Mouse (Mus musculus): ENCODE data around the gene Mitd1. TPM values are rescaled to one million over a fixed set of nuclear protein-coding genes. Genes with fewer than 3 reads are reported as not detected.

Mitd1 gene
- polyA plus RNA-seq (2015; fragmentation: Nextera tagmentation; extraction: Ambion mirVana): 16.0 and 16.4 TPM in 2 replicates

DNA sequence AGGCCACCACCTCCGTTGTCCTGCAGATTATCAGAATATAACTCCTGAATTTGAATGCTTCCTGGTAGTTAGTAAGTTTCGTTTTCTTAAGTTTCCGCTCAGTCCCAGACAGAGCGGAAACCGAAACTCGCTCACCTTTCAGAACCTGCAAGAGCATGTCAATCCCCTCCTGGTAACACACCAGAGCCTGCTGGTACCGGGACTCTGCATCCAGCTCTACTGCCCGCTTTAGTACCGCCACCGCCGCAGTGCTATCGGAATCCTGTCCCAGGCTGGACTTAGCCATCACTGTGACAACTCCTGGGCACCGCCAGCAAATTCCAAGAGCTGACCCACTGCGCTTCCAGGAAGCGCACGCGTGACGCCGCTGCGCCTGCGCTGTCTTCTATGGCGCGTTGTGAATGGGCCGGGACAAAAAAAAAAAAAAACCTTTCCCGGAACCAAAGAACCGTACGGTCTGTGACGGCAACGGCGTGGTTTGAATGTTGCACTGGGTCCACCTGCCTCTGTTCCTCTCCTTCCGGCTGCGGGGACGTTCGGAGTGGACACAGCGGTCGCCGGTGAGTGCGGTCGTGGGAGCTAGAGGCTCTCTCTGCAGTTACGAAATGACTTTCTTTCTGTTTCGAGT is at the start of gene Mitd1, which contains the start of gene Mrpl30:
Gene Mitd1, minus strand, starts transcription at position 387 of the 628 bp plus-strand sequence.
Gene Mrpl30, plus strand, starts transcription at position 453 of the 628 bp plus-strand sequence.

DNA sequence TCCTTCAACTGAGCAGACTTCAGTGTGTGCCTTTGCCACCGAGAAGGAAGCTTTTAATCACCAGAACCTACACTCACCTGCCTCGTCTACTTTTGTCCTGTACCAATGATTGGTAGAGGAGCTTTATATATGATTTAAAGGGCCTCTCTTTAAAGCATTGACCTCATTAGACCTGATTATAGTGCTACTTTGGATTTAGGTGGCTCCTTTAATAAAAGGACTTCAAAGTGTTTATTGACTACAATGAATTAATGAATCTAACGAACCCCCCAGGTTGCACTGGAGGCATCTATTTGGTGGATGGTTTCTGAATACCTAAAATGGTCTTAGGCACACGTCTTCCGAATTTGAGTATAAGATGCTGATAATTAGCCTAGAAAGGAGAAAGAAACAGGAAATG is 26.2 kb upstream of the Mitd1 start, which contains the start of gene Lyg2:
Gene Lyg2, minus strand, starts transcription at position 101 of the 400 bp plus-strand sequence.

GRCm38 (mm10) chr1:37871704-37872103 is 18.5 kb downstream of the Mitd1 start, which contains the start of gene Lipt1:
Gene Lipt1 (plus strand): TSS chr1:37871738.

GRCm38 (mm10) chr1:37866286-37866685 is 23.9 kb downstream of the Mitd1 start, which contains the start of gene Tsga10:
Gene Tsga10 (minus strand): TSS chr1:37866429.

Other genes with a start within 250 kb of the Mitd1 start
- 6.0 and 8.5 TPM in 2 replicates for gene 2010300C02Rik, start 170.3 kb downstream of the Mitd1 start, polyA plus RNA-seq (2015; fragmentation: Nextera tagmentation; extraction: Ambion mirVana)
- 3.2 and 3.8 TPM in 2 replicates for gene Tsga10, start 24.0 kb downstream of the Mitd1 start, polyA plus RNA-seq (2015; fragmentation: Nextera tagmentation; extraction: Ambion mirVana)
- 5.3 and 7.3 TPM in 2 replicates for gene Lipt1, start 18.7 kb downstream of the Mitd1 start, polyA plus RNA-seq (2015; fragmentation: Nextera tagmentation; extraction: Ambion mirVana)
- gene Mrpl30, start 66 bp upstream of the Mitd1 start, polyA plus RNA-seq (2015; fragmentation: Nextera tagmentation; extraction: Ambion mirVana): 217 and 224 TPM in 2 replicates
- not detected in 2 replicates for gene Lyg2, start 26.1 kb upstream of the Mitd1 start, polyA plus RNA-seq (2015; fragmentation: Nextera tagmentation; extraction: Ambion mirVana)
- not detected in 2 replicates for gene Lyg1, start 67.3 kb upstream of the Mitd1 start, polyA plus RNA-seq (2015; fragmentation: Nextera tagmentation; extraction: Ambion mirVana)
- gene Txndc9, start 107.5 kb upstream of the Mitd1 start, polyA plus RNA-seq (2015; fragmentation: Nextera tagmentation; extraction: Ambion mirVana): 95.1 and 107 TPM in 2 replicates
- gene Eif5b, start 107.6 kb upstream of the Mitd1 start, polyA plus RNA-seq (2015; fragmentation: Nextera tagmentation; extraction: Ambion mirVana): 15.5 and 18.8 TPM in 2 replicates
- 10.5 and 11.8 TPM in 2 replicates for gene Rev1, start 239.4 kb upstream of the Mitd1 start, polyA plus RNA-seq (2015; fragmentation: Nextera tagmentation; extraction: Ambion mirVana)